Mouse (Mus musculus) midbrain, embryonic 16.5 days (tissue): ENCODE results near the gene Arf1. TPM values are rescaled to one million over a fixed set of nuclear protein-coding genes. Genes with fewer than 3 reads are reported as not detected.

Experiments
- ATAC-seq: fragments of 200-750 bp; cut with Nextera tagmentation; 2 replicates; pipeline ENCODE4 v1.8.0; 2017; ENCODE audit warnings: moderate TSS enrichment
- H3K27ac ChIP-seq: fragments of 300-500 bp; sonication (generic); 2 replicates; pipeline ENCODE4 v1.5.1; 2014; ENCODE audit warnings: mild to moderate bottlenecking, low read length, mixed read lengths
- H3K27me3 ChIP-seq: fragments of 300-500 bp; sonication (generic); 2 replicates; pipeline ENCODE4 v1.6.1; 2014; ENCODE audit warnings: low read depth, low read length, mixed read lengths; ENCODE audit not compliant: control insufficient read depth, insufficient read depth
- H3K36me3 ChIP-seq: fragments of 300-500 bp; sonication (generic); 2 replicates; pipeline ENCODE4 v1.6.1; 2014; ENCODE audit warnings: mild to moderate bottlenecking, low read length, moderate library complexity, mixed read lengths; ENCODE audit not compliant: control insufficient read depth, insufficient read depth
- H3K4me1 ChIP-seq: fragments of 300-500 bp; sonication (generic); 2 replicates; pipeline ENCODE4 v1.6.1; 2014; ENCODE audit warnings: mild to moderate bottlenecking, low read length, mixed read lengths; ENCODE audit not compliant: control insufficient read depth, insufficient read depth
- H3K4me2 ChIP-seq: fragments of 300-500 bp; sonication (generic); 2 replicates; pipeline ENCODE4 v1.6.1; 2014; ENCODE audit warnings: mild to moderate bottlenecking, low read length, mixed read lengths
- H3K4me3 ChIP-seq: fragments of 300-500 bp; sonication (generic); 2 replicates; pipeline ENCODE4 v1.5.1; 2014; ENCODE audit warnings: low read depth, mild to moderate bottlenecking, low read length, moderate library complexity, mixed read lengths
- H3K9ac ChIP-seq: fragments of 300-500 bp; sonication (generic); 2 replicates; pipeline ENCODE4 v1.6.1; 2014; ENCODE audit warnings: low read depth, low read length, mixed read lengths
- H3K9me3 ChIP-seq: fragments of 300-500 bp; sonication (generic); replicated peaks from 2 replicates; pipeline ENCODE4 v1.6.1; 2014; ENCODE audit warnings: mild to moderate bottlenecking, low read length, mixed read lengths; ENCODE audit not compliant: control insufficient read depth, poor library complexity, severe bottlenecking
- WGBS: fragments of 180-500 bp; shearing (Covaris S2); extraction: QIAGEN DNeasy Blood & Tissue Kit; methylation state at CpG from one replicate; pipeline ENCODE4 v1.1.7; 2014; 5-methylcytosine and 5-hydroxymethylcytosine counted together
- polyA plus RNA-seq: library from polyadenylated mRNA; unstranded; fragments of >200 nt; fragmentation: Nextera tagmentation; extraction: Ambion mirVana; gene quantifications from 2 replicates; pipeline ENCODE4 v1.2.1, GENCODE M21; 2015

Arf1 gene
- polyA plus RNA-seq, 1 experiment from 2014 or later = 651 TPM

DNA sequence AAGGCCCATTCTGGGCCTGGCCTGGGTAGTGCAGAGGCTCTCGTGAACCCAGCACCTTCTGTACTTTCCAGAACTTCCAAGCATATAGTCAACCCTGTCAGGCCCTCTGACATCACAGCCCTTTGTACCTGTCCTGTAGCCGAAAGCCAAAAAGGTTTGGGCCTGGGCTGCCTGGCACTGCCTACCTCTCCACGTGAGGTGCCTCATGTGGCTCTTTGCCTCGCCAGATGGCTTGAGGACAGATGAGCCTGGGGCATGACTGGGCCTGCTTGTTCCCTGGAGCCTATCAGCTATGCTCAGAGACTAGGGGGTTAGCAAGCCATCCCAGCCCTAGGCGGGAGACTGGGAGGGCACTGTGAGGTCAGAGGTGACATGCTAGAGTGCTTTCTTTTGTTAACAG lies 42.6 kb downstream of the Arf1 start:
- H3K27me3 ChIP-seq = no peaks in the 10 kb centered on the region
- no peak overlapping the region for H3K4me3 ChIP-seq
- no peak for ATAC-seq
- H3K9ac ChIP-seq = no peak overlapping the region
- H3K36me3 ChIP-seq = peaks cover 21% of the 10 kb centered on the region
- no peak overlapping the region for H3K27ac ChIP-seq
- H3K4me1 ChIP-seq = peaks cover 10% of the 10 kb centered on the region
- WGBS = 80% methylated on average over 5 of the region's 5 CpGs
- no peaks in the 10 kb centered on the region for H3K9me3 ChIP-seq
- no peak overlapping the region for H3K4me2 ChIP-seq

DNA sequence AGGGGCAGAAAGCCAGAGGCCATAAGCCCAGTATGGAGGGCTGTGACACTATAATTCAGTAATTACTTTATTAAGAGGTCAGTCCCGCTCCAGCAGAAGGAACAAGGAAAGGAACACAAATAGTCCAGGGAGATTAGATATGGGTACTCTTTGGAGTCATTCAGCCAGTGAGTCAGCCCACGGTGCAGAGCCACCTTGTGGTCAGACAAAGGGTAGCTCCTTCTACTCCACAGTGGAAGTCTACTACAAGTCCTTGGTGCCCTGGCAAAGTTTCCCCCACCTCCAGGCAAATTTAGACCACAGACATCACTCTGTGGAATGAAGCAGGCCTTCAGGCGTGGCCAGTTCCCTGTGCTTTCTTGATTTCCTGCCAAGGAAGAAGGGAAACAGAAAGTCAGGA lies 44.2 kb downstream of the Arf1 start:
- H3K4me2 ChIP-seq = no peak overlapping the region
- no peak overlapping the region for H3K27ac ChIP-seq
- H3K9me3 ChIP-seq = no peaks in the 10 kb centered on the region
- no peak for ATAC-seq
- no peak overlapping the region for H3K4me3 ChIP-seq
- H3K4me1 ChIP-seq = no peaks in the 10 kb centered on the region
- H3K27me3 ChIP-seq = peaks cover 1% of the 10 kb centered on the region; the same call in 1 of the 2 replicates
- WGBS = 35% methylated on average over 3 of the region's 3 CpGs
- H3K9ac ChIP-seq = no peak overlapping the region
- peaks cover 21% of the 10 kb centered on the region for H3K36me3 ChIP-seq

DNA sequence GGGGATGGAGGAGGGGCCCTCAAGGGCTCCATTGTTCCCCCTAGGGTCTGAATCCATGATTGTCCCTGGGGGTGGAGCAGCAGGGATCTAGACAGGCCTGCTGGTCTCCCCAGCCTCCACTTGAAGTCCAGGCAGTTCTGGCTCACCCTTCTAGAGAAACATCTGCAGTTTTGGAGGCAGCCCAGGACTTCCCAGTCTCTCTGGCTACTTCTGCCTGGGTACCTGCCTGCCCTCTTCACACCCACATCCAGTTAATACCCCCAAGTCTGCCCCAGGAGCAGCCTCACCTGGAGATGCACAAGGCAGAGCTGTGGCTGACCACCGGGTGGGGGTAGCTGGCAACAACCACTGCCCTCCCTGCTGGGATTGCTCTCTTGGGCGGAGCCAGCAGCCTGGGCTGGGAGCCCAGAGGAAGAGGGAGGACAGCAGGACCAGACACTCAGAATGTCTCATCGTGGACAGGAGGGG lies 45.2 kb downstream of the Arf1 start, which contains the start of gene Gjc2:
Gene Gjc2, minus strand, starts transcription at position 350 of the 468 bp plus-strand sequence.
- Histone ChIP-seq H3K9ac (no peak within 1 kb of the TSS), H3K9me3 (no peaks in the 10 kb centered on the region), H3K27ac (no peak within 1 kb of the TSS), H3K27me3 (peaks cover 10% of the 10 kb centered on the region), H3K36me3 (peaks cover 21% of the 10 kb centered on the region), H3K4me1 (no peaks in the 10 kb centered on the region), H3K4me2 (no peak within 1 kb of the TSS), H3K4me3 (no peak within 1 kb of the TSS)
- 35% methylated on average over 3 of the region's 3 CpGs for WGBS
- no peak for ATAC-seq

- peaks cover 46% of the 10 kb centered on the region for H3K27me3 ChIP-seq
- no peak for ATAC-seq
- H3K4me2 ChIP-seq = no peak overlapping the region
These were observed 51.1 kb downstream of the Arf1 start for GRCm38 (mm10) chr11:59176921-59177320.

DNA sequence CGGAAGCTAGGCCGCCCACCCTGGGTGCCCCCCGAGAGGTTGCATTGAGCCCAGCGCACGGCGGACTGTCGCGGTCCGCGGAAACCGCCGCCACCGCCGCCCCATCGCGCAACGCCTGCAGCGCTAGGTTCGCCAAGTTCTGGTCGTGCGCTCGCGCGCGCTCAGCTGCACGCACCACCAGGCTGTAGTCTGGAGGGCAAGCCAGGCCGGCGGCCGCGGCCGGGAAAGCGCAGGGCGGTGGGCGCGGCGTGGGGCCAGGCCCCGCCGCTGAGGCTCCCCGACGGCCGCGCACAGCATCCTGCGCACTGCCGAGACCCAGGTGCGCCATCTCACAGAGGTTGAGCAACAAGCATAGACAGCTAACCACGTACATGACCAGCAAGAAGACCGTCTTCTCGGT lies 51.6 kb downstream of the Arf1 start:
- 2% methylated on average over 45 of the region's 48 CpGs for WGBS
- no peak overlapping the region for H3K4me3 ChIP-seq
- no peak overlapping the region for H3K9ac ChIP-seq
- H3K36me3 ChIP-seq = no peaks in the 10 kb centered on the region
- ATAC-seq = no peak
- no peaks in the 10 kb centered on the region for H3K9me3 ChIP-seq
- no peak overlapping the region for H3K4me2 ChIP-seq
- H3K4me1 ChIP-seq = no peaks in the 10 kb centered on the region
- peaks cover 46% of the 10 kb centered on the region for H3K27me3 ChIP-seq
- no peak overlapping the region for H3K27ac ChIP-seq

More at GRCm38 (mm10) chr11:59176921-59177320, 51.1 kb downstream of the Arf1 start:
- no peaks in the 10 kb centered on the region for H3K4me1 ChIP-seq
- no peak overlapping the region for H3K9ac ChIP-seq
- no peak overlapping the region for H3K4me3 ChIP-seq
- H3K36me3 ChIP-seq = no peaks in the 10 kb centered on the region
- no peak overlapping the region for H3K27ac ChIP-seq
- 7% methylated on average over 31 of the region's 34 CpGs for WGBS
- no peaks in the 10 kb centered on the region for H3K9me3 ChIP-seq

- Histone ChIP-seq H3K4me2 (no peak overlapping the region), H3K36me3 (no peaks in the 10 kb centered on the region), H3K9ac (no peak overlapping the region), H3K27me3 (peaks cover 46% of the 10 kb centered on the region), H3K4me1 (no peaks in the 10 kb centered on the region), H3K4me3 (no peak overlapping the region), H3K9me3 (no peaks in the 10 kb centered on the region), H3K27ac (no peak overlapping the region)
- WGBS = 42% methylated on average over 6 of the region's 6 CpGs
- ATAC-seq = no peak
These were observed 53.8 kb downstream of the Arf1 start for GRCm38 (mm10) chr11:59174189-59174838.

DNA sequence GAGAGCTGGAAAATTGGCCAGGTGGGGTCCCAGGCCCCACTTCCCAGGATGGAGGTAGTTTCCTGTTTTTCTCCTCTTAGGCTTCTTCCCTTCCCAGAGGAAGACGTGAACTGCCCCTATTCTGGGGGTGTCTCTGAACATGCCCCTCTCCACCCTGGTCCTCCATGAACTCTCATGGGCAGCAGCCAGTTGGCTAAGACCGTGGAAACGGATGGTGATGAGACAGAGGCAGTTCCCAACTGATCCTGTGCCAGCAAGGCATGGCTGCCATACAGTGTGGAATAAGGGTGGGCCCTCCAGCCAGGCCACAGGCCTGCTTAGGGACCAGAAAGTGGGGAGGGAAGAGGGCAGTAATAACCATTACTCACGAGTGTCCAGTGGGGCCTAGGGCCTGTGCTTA lies 57.5 kb downstream of the Arf1 start:
- no peak overlapping the region for H3K4me3 ChIP-seq
- no peaks in the 10 kb centered on the region for H3K4me1 ChIP-seq
- H3K9ac ChIP-seq = no peak overlapping the region
- H3K9me3 ChIP-seq = no peaks in the 10 kb centered on the region
- 60% methylated on average over 4 of the region's 4 CpGs for WGBS
- peaks cover 12% of the 10 kb centered on the region for H3K27me3 ChIP-seq
- no peak for ATAC-seq
- H3K27ac ChIP-seq = no peak overlapping the region
- H3K36me3 ChIP-seq = no peaks in the 10 kb centered on the region
- no peak overlapping the region for H3K4me2 ChIP-seq

GRCm38 (mm10) chr11:59169807-59170206 lies 58.3 kb downstream of the Arf1 start:
- Histone ChIP-seq H3K27ac (no peak overlapping the region), H3K36me3 (no peaks in the 10 kb centered on the region), H3K27me3 (peaks cover 6% of the 10 kb centered on the region), H3K4me3 (no peak overlapping the region), H3K9me3 (no peaks in the 10 kb centered on the region), H3K4me1 (no peaks in the 10 kb centered on the region), H3K9ac (no peak overlapping the region), H3K4me2 (no peak overlapping the region)
- ATAC-seq = no peak
- WGBS = 74% methylated on average over 3 of the region's 3 CpGs

DNA sequence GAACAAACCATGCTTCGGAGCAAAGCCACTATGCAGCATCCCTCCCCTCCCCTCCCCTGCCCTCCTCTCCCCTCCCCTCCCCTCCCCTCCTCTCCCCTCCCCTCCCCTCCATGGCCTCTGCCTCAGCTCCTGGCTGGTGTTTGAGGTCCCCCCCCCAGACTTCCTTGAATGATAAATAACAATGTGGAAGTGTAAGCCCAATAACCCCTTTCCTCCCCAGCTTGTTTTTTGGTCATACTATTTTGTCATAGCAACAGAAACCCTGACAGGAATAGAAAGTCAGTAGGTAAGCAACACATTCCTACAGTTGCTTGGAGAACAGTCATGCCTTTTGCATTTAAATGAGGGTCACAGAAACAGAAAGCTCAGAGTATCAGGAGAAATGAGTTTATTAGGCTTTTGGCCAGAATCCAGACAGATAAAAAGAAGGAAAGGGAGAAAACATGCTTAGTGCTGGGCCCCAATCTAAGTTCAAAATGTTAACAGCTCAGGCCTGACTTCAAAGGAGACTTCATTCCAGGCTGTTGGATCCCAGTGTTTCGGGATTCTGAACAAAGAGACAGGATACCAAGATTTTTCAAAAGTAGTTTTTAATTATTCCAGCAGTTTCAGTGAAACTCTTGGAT lies 62.3 kb downstream of the Arf1 start:
- no peak overlapping the region for H3K27ac ChIP-seq
- no peak overlapping the region for H3K9ac ChIP-seq
- H3K4me3 ChIP-seq = no peak overlapping the region
- 35% methylated on average over 2 of the region's 2 CpGs for WGBS
- H3K4me1 ChIP-seq = peaks cover 14% of the 10 kb centered on the region
- no peaks in the 10 kb centered on the region for H3K9me3 ChIP-seq
- no peaks in the 10 kb centered on the region for H3K36me3 ChIP-seq
- no peak overlapping the region for H3K4me2 ChIP-seq
- no peak for ATAC-seq
- no peaks in the 10 kb centered on the region; the same call in 1 of the 2 replicates for H3K27me3 ChIP-seq
